Comparison of ENCODE assay signal across 14 mouse cellular contexts in genomic region chr10:44044727-44045126, GRCm38 (mm10).
DNase-seq lines count a peak whose midpoint lies in the region; ATAC-seq and TF ChIP-seq lines count a peak whose summit lies in the region.
"Had no signal": no experiment of that assay in that cellular context is flagged by ENCODE, and none has a peak within 500 bp of the region (broad histone marks: within the 10 kb centered on the region; RNA-seq: fewer than 3 reads in every experiment).

No protein-coding gene starts in this region.

- no peak overlapping the region for H3K27ac ChIP-seq in liver, postnatal 0 days (ENCODE audit: low read depth)
- H3K27ac ChIP-seq: macrophage; neural tube, embryonic 15.5 days had no signal

- H3K4me3 ChIP-seq in liver, postnatal 0 days (ENCODE audit: low read depth, low read length) = no peak overlapping the region
- H3K4me3 ChIP-seq: erythroblast, embryonic 14.5 days; neural tube, embryonic 15.5 days had no signal

- no peaks in the 10 kb centered on the region for H3K9me3 ChIP-seq in liver, postnatal 0 days (ENCODE audit: low read length)
- H3K9me3 ChIP-seq: neural tube, embryonic 15.5 days had no signal

- H3K4me1 ChIP-seq in liver, postnatal 0 days (ENCODE audit: insufficient read depth) = no peaks in the 10 kb centered on the region
- H3K4me1 ChIP-seq: neural tube, embryonic 15.5 days had no signal

- TF ChIP-seq EP300 in liver, postnatal 0 days (IDR thresholded peaks at IDR 0.05; ENCODE audit: low read depth) = no peak

- no peak overlapping the region for H3K9ac ChIP-seq in liver, postnatal 0 days (replicated peaks)
- H3K9ac ChIP-seq: neural tube, embryonic 15.5 days had no signal

- H3K27me3 ChIP-seq in liver, postnatal 0 days (ENCODE audit: insufficient read depth, low read length) = no peaks in the 10 kb centered on the region
- H3K27me3 ChIP-seq: neural tube, embryonic 15.5 days had no signal

- no peak for ATAC-seq in liver, postnatal 0 days
- ATAC-seq in erythroid progenitor cell, adult 5-6 weeks (replicated peaks; ENCODE audit: low FRiP score, poor library complexity, severe bottlenecking) = no peak

- H3K4me2 ChIP-seq in liver, postnatal 0 days (ENCODE audit: low read depth, low read length) = no peak overlapping the region
- H3K4me2 ChIP-seq: neural tube, embryonic 15.5 days had no signal

- WGBS in liver, postnatal 0 days (ENCODE audit: insufficient replicate concordance) = 71% methylated on average over 4 of the region's 4 CpGs

- H3K36me3 ChIP-seq in liver, postnatal 0 days (replicated peaks; ENCODE audit: insufficient read depth, low read length) = no peaks in the 10 kb centered on the region
- H3K36me3 ChIP-seq: neural tube, embryonic 15.5 days had no signal

- no peak for TF ChIP-seq POLR2A in brain, embryonic 14.5 days (IDR thresholded peaks at IDR 0.05; ENCODE audit: borderline replicate concordance, extremely low read depth, insufficient read depth, insufficient read length, poor library complexity, severe bottlenecking)

- peak; percentile 40 for DNase-seq in heart, adult 11 months
- no peak for DNase-seq in heart, adult 9 months (ENCODE audit: low spot score in 2 of 2)
- DNase-seq in liver, postnatal 0 days = no peak
- DNase-seq in liver = no peak
- DNase-seq in B cell, adult 2 months = peak; percentile 14 to 28
- DNase-seq in brain, embryonic 14.5 days (ENCODE audit: low read depth) = no peak
- no peak for DNase-seq in adrenal gland, postnatal 14 days
- DNase-seq: adrenal gland, postnatal 10 days; heart, adult 18-20 months; right cerebral cortex, adult 18-20 months had no signal

- peak; percentile 54 for TF ChIP-seq CTCF in liver, postnatal 0 days (IDR thresholded peaks at IDR 0.05; ENCODE audit: low read depth)
- peak; percentile 7; the same call in 1 of the 2 replicates for TF ChIP-seq CTCF in brain, embryonic 14.5 days (IDR thresholded peaks at IDR 0.05; ENCODE audit: borderline replicate concordance, extremely low read depth, insufficient read depth, insufficient read length)

Comparison
In these comparisons a context has a peak if more than half of its experiments do, and no peak if none do; other contexts are left out.
1. DNase-seq: peak in heart, adult 11 months (single experiment) and B cell, adult 2 months (2 of 2); none in heart, adult 9 months (0 of 2), liver, postnatal 0 days (single experiment), liver (single experiment), brain, embryonic 14.5 days (single experiment) and adrenal gland, postnatal 14 days (single experiment).